Mouse (Mus musculus) brain, embryonic 14.5 days (tissue): Measurements from ENCODE around the gene Nrap.

Experiments used
- CTCF ChIP-seq: fragments of 200-500 bp; IDR thresholded peaks from 2 replicates; pipeline ENCODE4 v1.5.1; 2012; ENCODE audit warnings: inconsistent platforms, mild to moderate bottlenecking, moderate library complexity, borderline replicate concordance; ENCODE audit not compliant: insufficient read depth, insufficient read length; ENCODE audit errors: extremely low read depth
- POLR2A ChIP-seq: fragments of 200-500 bp; IDR thresholded peaks from 2 replicates; pipeline ENCODE4 v1.6.1; 2012; ENCODE audit warnings: mild to moderate bottlenecking, inconsistent platforms, borderline replicate concordance; ENCODE audit not compliant: poor library complexity, insufficient read depth, insufficient read length, severe bottlenecking; ENCODE audit errors: extremely low read depth

- TF ChIP-seq POLR2A (no peak), CTCF (no peak)
Observed at GRCm38 (mm10) chr19:56336826-56337225, 53.0 kb downstream of the Nrap start.
